Mouse (Mus musculus) kidney, embryonic 14.5 days (tissue): ENCODE measurements at regions not wholly inside any gene's neighbourhood (a gene's known extent, or its start where the extent isn't known, plus 50 kb on each side); places are given as distances from the start of the nearest gene placed in this dataset.

ENCODE experiments used
- ATAC-seq: fragments of 200-750 bp; cut with Nextera tagmentation; 2 replicates; pipeline ENCODE4 v1.8.0; 2017; ENCODE audit warnings: moderate number of reproducible peaks, mild to moderate bottlenecking, moderate TSS enrichment, moderate library complexity; ENCODE audit not compliant: low FRiP score, low TSS enrichment
- H3K27ac ChIP-seq: fragments of 300-500 bp; sonication (generic); 2 replicates; pipeline ENCODE4 v1.5.1; 2014; ENCODE audit warnings: low read depth, mild to moderate bottlenecking, low read length, moderate library complexity, mixed read lengths
- H3K27me3 ChIP-seq: fragments of 300-500 bp; sonication (generic); 2 replicates; pipeline ENCODE4 v1.6.1; 2014; ENCODE audit warnings: mild to moderate bottlenecking, low read length; ENCODE audit not compliant: control insufficient read depth, insufficient read depth
- H3K36me3 ChIP-seq: fragments of 300-500 bp; sonication (generic); 2 replicates; pipeline ENCODE4 v1.6.1; 2014; ENCODE audit warnings: low read length, mixed read lengths; ENCODE audit not compliant: control insufficient read depth, insufficient read depth
- H3K4me1 ChIP-seq: fragments of 300-500 bp; sonication (generic); 2 replicates; pipeline ENCODE4 v1.6.1; 2014; ENCODE audit warnings: low read length, mixed read lengths; ENCODE audit not compliant: control insufficient read depth, insufficient read depth
- H3K4me2 ChIP-seq: fragments of 300-500 bp; sonication (generic); replicated peaks from 2 replicates; pipeline ENCODE4 v1.6.1; 2014; ENCODE audit warnings: low read depth, mild to moderate bottlenecking, low read length
- H3K4me3 ChIP-seq: fragments of 300-500 bp; sonication (generic); 2 replicates; pipeline ENCODE4 v1.5.1; 2014; ENCODE audit warnings: mild to moderate bottlenecking, low read length
- H3K9ac ChIP-seq: fragments of 300-500 bp; sonication (generic); 2 replicates; pipeline ENCODE4 v1.6.1; 2014; ENCODE audit warnings: low read depth, mild to moderate bottlenecking, low read length, moderate library complexity
- H3K9me3 ChIP-seq: fragments of 300-500 bp; sonication (generic); 2 replicates; pipeline ENCODE4 v1.6.1; 2016; ENCODE audit warnings: low read length; ENCODE audit not compliant: control insufficient read depth
- WGBS: fragments of 180-500 bp; shearing (Covaris S2); extraction: QIAGEN DNeasy Blood & Tissue Kit; methylation state at CpG from one replicate; pipeline ENCODE4 v1.1.7; 2014; 5-methylcytosine and 5-hydroxymethylcytosine counted together

GRCm38 (mm10) chr11:7852612-7853011, 638.9 kb upstream of the Igfbp3 start:
- H3K36me3 ChIP-seq, result no peaks in the 10 kb centered on the region
- no peak overlapping the region for H3K4me3 ChIP-seq
- ATAC-seq, result no peak
- H3K4me2 ChIP-seq, result no peak overlapping the region
- peaks cover 8% of the 10 kb centered on the region; the same call in 1 of the 2 replicates for H3K9me3 ChIP-seq
- H3K4me1 ChIP-seq, result no peaks in the 10 kb centered on the region
- 83% methylated on average over 2 of the region's 2 CpGs for WGBS
- H3K27ac ChIP-seq, result no peak overlapping the region
- H3K27me3 ChIP-seq, result no peaks in the 10 kb centered on the region
- no peak overlapping the region for H3K9ac ChIP-seq

- 59% methylated on average over 8 of the region's 8 CpGs for WGBS
- no peak overlapping the region for H3K9ac ChIP-seq
- no peak overlapping the region for H3K4me2 ChIP-seq
- no peak for ATAC-seq
- H3K4me3 ChIP-seq, result no peak overlapping the region
- H3K4me1 ChIP-seq, result no peaks in the 10 kb centered on the region
- H3K9me3 ChIP-seq, result no peaks in the 10 kb centered on the region
- no peak overlapping the region for H3K27ac ChIP-seq
- H3K27me3 ChIP-seq, result no peaks in the 10 kb centered on the region
- no peaks in the 10 kb centered on the region for H3K36me3 ChIP-seq
Measured at GRCm38 (mm10) chr11:7838311-7839237, 624.9 kb upstream of the Igfbp3 start.

GRCm38 (mm10) chr11:7837486-7837885, 623.8 kb upstream of the Igfbp3 start:
- Histone ChIP-seq H3K36me3 (no peaks in the 10 kb centered on the region), H3K4me1 (no peaks in the 10 kb centered on the region), H3K4me3 (no peak overlapping the region), H3K9me3 (no peaks in the 10 kb centered on the region), H3K27ac (no peak overlapping the region), H3K27me3 (no peaks in the 10 kb centered on the region), H3K4me2 (no peak overlapping the region), H3K9ac (no peak overlapping the region)
- ATAC-seq, result no peak
- 89% methylated on average over 5 of the region's 5 CpGs for WGBS

- H3K4me1 ChIP-seq, result no peaks in the 10 kb centered on the region
- H3K9me3 ChIP-seq, result no peaks in the 10 kb centered on the region
- no peak for ATAC-seq
- no peaks in the 10 kb centered on the region for H3K27me3 ChIP-seq
- no peak overlapping the region for H3K4me3 ChIP-seq
- H3K9ac ChIP-seq, result no peak overlapping the region
- WGBS, result 23% methylated on average over 2 of the region's 2 CpGs
- no peak overlapping the region for H3K27ac ChIP-seq
- H3K4me2 ChIP-seq, result no peak overlapping the region
- H3K36me3 ChIP-seq, result no peaks in the 10 kb centered on the region
Measured at GRCm38 (mm10) chr11:7834151-7834550, 620.4 kb upstream of the Igfbp3 start.

GRCm38 (mm10) chr11:7832376-7832775, 618.7 kb upstream of the Igfbp3 start:
- 67% methylated on average over 8 of the region's 8 CpGs for WGBS
- no peak overlapping the region for H3K9ac ChIP-seq
- no peak for ATAC-seq
- H3K36me3 ChIP-seq, result no peaks in the 10 kb centered on the region
- no peak overlapping the region for H3K4me3 ChIP-seq
- no peak overlapping the region for H3K27ac ChIP-seq
- H3K4me1 ChIP-seq, result no peaks in the 10 kb centered on the region
- H3K9me3 ChIP-seq, result no peaks in the 10 kb centered on the region
- H3K4me2 ChIP-seq, result no peak overlapping the region
- H3K27me3 ChIP-seq, result no peaks in the 10 kb centered on the region

GRCm38 (mm10) chr11:7829770-7830169, 616.0 kb upstream of the Igfbp3 start:
- no peak for ATAC-seq
- Histone ChIP-seq H3K27ac (no peak overlapping the region), H3K9me3 (no peaks in the 10 kb centered on the region), H3K36me3 (no peaks in the 10 kb centered on the region), H3K4me3 (no peak overlapping the region), H3K4me1 (no peaks in the 10 kb centered on the region), H3K4me2 (no peak overlapping the region), H3K9ac (no peak overlapping the region), H3K27me3 (no peaks in the 10 kb centered on the region)
- 58% methylated on average over 1 of the region's 1 CpGs for WGBS

- no peak overlapping the region for H3K4me3 ChIP-seq
- no peak overlapping the region for H3K9ac ChIP-seq
- no peaks in the 10 kb centered on the region for H3K36me3 ChIP-seq
- H3K9me3 ChIP-seq, result no peaks in the 10 kb centered on the region
- H3K27me3 ChIP-seq, result no peaks in the 10 kb centered on the region
- no peak overlapping the region for H3K4me2 ChIP-seq
- no peaks in the 10 kb centered on the region for H3K4me1 ChIP-seq
- ATAC-seq, result no peak
- no peak overlapping the region for H3K27ac ChIP-seq
- WGBS, result 89% methylated on average over 4 of the region's 4 CpGs
Measured at GRCm38 (mm10) chr11:7828001-7828400, 614.3 kb upstream of the Igfbp3 start.

GRCm38 (mm10) chr11:7827402-7827801, 613.7 kb upstream of the Igfbp3 start:
- no peak overlapping the region for H3K9ac ChIP-seq
- 83% methylated on average over 1 of the region's 1 CpGs for WGBS
- no peak for ATAC-seq
- H3K4me2 ChIP-seq, result no peak overlapping the region
- no peak overlapping the region for H3K4me3 ChIP-seq
- H3K36me3 ChIP-seq, result no peaks in the 10 kb centered on the region
- H3K4me1 ChIP-seq, result no peaks in the 10 kb centered on the region
- no peak overlapping the region for H3K27ac ChIP-seq
- H3K9me3 ChIP-seq, result no peaks in the 10 kb centered on the region
- no peaks in the 10 kb centered on the region for H3K27me3 ChIP-seq

GRCm38 (mm10) chr11:7815750-7816149, 602.0 kb upstream of the Igfbp3 start:
- no peaks in the 10 kb centered on the region for H3K9me3 ChIP-seq
- H3K4me3 ChIP-seq, result no peak overlapping the region
- ATAC-seq, result no peak
- H3K9ac ChIP-seq, result no peak overlapping the region
- 87% methylated on average over 5 of the region's 5 CpGs for WGBS
- no peak overlapping the region for H3K27ac ChIP-seq
- H3K27me3 ChIP-seq, result no peaks in the 10 kb centered on the region
- H3K4me2 ChIP-seq, result no peak overlapping the region
- no peaks in the 10 kb centered on the region for H3K4me1 ChIP-seq
- no peaks in the 10 kb centered on the region for H3K36me3 ChIP-seq
